Mouse (Mus musculus): ENCODE results near the gene Med12. TPM values are rescaled to one million over a fixed set of nuclear protein-coding genes. Genes with fewer than 3 reads are reported as not detected.

Med12 gene
- total RNA-seq, 2 experiments from 2014 or later, result 26.8 to 29.4 TPM

Other genes starting within 250 kb of the Med12 start
- gene Tex11, start 214.4 kb upstream of the Med12 start, total RNA-seq (2021), result under 1 TPM; 0.35 to 0.53 TPM
- not detected for gene Slc7a3, start 188.0 kb upstream of the Med12 start, total RNA-seq (2021)
- gene Snx12, start 51.5 kb upstream of the Med12 start, total RNA-seq (2021), result 10 to 100 TPM; 46.9 to 48.0 TPM
- gene Foxo4, start 19.5 kb upstream of the Med12 start, total RNA-seq (2021), result 10 to 100 TPM; 30.7 to 35.0 TPM
- gene Gm614, start 10.0 kb upstream of the Med12 start, total RNA-seq (2021), result under 1 TPM; 0.36 to 0.62 TPM
- gene Il2rg, start 5.8 kb upstream of the Med12 start, total RNA-seq (2021), result 10 to 100 TPM; 16.8 to 21.4 TPM
- not detected for gene Gm20489, start 5.0 kb upstream of the Med12 start, total RNA-seq (2021)
- under 1 TPM; 0.77 to 0.86 TPM for gene Nlgn3, start 25.1 kb downstream of the Med12 start, total RNA-seq (2021)
- gene Gjb1, start 102.3 kb downstream of the Med12 start, total RNA-seq (2021), result not detected
- 10 to 100 TPM; 23.7 to 31.0 TPM for gene Zmym3, start 146.8 kb downstream of the Med12 start, total RNA-seq (2021)
- gene Nono, start 155.3 kb downstream of the Med12 start, total RNA-seq (2021), result 100 to 1,000 TPM; 134 to 135 TPM
- 100 to 1,000 TPM; 180 to 204 TPM for gene Itgb1bp2, start 175.1 kb downstream of the Med12 start, total RNA-seq (2021)